Mouse (Mus musculus): Measurements from ENCODE around the gene Sec61b. TPM values are rescaled to one million over a fixed set of nuclear protein-coding genes. Genes with fewer than 3 reads are reported as not detected.

Sec61b gene
- total and polyA plus RNA-seq, 2 experiments, result 217 to 281 TPM

DNA sequence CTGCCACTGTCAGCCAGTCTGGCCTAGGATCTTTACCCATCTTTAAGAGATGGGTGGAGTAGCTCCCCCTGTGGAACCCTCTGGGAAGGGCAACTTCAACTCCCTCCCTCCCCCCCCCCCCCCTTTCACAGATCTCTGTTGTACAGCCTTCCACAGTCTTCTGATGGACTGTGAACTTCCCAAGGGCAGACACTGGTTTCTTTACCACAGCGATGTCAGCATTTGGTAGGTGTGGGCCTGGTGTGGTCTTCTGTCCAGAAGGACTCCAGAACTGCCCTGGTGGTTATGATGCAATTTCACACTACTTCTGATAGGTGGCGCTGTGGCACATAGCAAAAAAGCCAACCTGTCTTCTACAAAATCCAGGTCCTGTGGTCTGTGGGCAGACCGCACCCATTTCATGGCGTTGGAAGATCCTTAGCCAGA is 28.1 kb downstream of the Sec61b start:
- Histone ChIP-seq H3K4me1 (ENCODE audit: control insufficient read depth, insufficient read depth, low read length) (no peaks in the 10 kb centered on the region), H3K27me3 (ENCODE audit: control insufficient read depth, insufficient read depth, low read length) (no peaks in the 10 kb centered on the region), H3K79me2 (ENCODE audit: control insufficient read depth, insufficient read depth, low read length) (no peaks in the 10 kb centered on the region), H3K9ac (ENCODE audit: low read depth, low read length) (no peak overlapping the region), H3K36me3 (ENCODE audit: control insufficient read depth, insufficient read depth, low read length) (no peaks in the 10 kb centered on the region), H3K27ac (replicated peaks; ENCODE audit: insufficient read depth, low read depth, low read length) (no peak overlapping the region), H3K4me3 (ENCODE audit: insufficient read depth, low read depth, low read length) (no peak overlapping the region)
- 21% methylated on average over 4 of the region's 4 CpGs for WGBS
- TF ChIP-seq CTCF (IDR thresholded peaks at IDR 0.05; ENCODE audit: low read depth, low read length), result peak; percentile 39; the same call in 1 of the 2 replicates
- TF ChIP-seq POLR2A (IDR thresholded peaks at IDR 0.05; ENCODE audit: extremely low read depth, insufficient read depth, low read length), result no peak
- DNase-seq (ENCODE audit: extremely low read depth, low read depth, low spot score), result peak; percentile 26

DNA sequence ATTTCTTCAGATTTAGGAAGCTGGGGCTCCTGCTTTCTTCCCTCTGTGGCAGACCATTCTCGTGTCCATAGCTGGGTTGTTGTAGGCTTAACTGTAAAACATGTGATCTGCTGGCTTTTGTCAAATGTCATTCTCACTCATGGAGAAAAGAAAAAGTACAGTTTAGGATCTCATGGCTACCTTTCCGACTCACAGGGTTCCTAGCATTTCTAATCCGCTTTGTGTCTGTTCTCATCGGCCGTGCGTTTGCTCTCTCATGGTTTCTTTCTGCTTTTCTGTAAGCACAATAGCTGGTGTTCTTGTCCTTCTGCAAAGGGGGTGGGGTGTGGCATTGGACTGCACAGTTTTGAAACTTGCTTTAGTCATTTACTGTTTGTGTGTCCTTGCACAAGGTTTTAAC is 28.6 kb downstream of the Sec61b start:
- WGBS, result 83% methylated on average over 6 of the region's 6 CpGs
- Histone ChIP-seq H3K4me3 (ENCODE audit: insufficient read depth, low read depth, low read length) (no peak overlapping the region), H3K9ac (ENCODE audit: low read depth, low read length) (no peak overlapping the region), H3K36me3 (ENCODE audit: control insufficient read depth, insufficient read depth, low read length) (no peaks in the 10 kb centered on the region), H3K4me1 (ENCODE audit: control insufficient read depth, insufficient read depth, low read length) (no peaks in the 10 kb centered on the region), H3K27me3 (ENCODE audit: control insufficient read depth, insufficient read depth, low read length) (no peaks in the 10 kb centered on the region), H3K27ac (replicated peaks; ENCODE audit: insufficient read depth, low read depth, low read length) (no peak overlapping the region), H3K79me2 (ENCODE audit: control insufficient read depth, insufficient read depth, low read length) (no peaks in the 10 kb centered on the region)
- no peak for DNase-seq (ENCODE audit: extremely low read depth, low read depth, low spot score)
- TF ChIP-seq POLR2A (IDR thresholded peaks at IDR 0.05; ENCODE audit: extremely low read depth, insufficient read depth, low read length) (no peak), CTCF (IDR thresholded peaks at IDR 0.05; ENCODE audit: low read depth, low read length) (no peak)

GRCm38 (mm10) chr4:47504841-47505517 is 30.5 kb downstream of the Sec61b start:
- TF ChIP-seq POLR2A (IDR thresholded peaks at IDR 0.05; ENCODE audit: extremely low read depth, insufficient read depth, low read length) (no peak), CTCF (IDR thresholded peaks at IDR 0.05; ENCODE audit: low read depth, low read length) (no peak)
- Histone ChIP-seq H3K4me1 (ENCODE audit: control insufficient read depth, insufficient read depth, low read length) (no peaks in the 10 kb centered on the region), H3K9ac (ENCODE audit: low read depth, low read length) (no peak overlapping the region), H3K36me3 (ENCODE audit: control insufficient read depth, insufficient read depth, low read length) (no peaks in the 10 kb centered on the region), H3K79me2 (ENCODE audit: control insufficient read depth, insufficient read depth, low read length) (no peaks in the 10 kb centered on the region), H3K27me3 (ENCODE audit: control insufficient read depth, insufficient read depth, low read length) (no peaks in the 10 kb centered on the region), H3K4me3 (ENCODE audit: insufficient read depth, low read depth, low read length) (no peak overlapping the region), H3K27ac (replicated peaks; ENCODE audit: insufficient read depth, low read depth, low read length) (no peak overlapping the region)
- 85% methylated on average over 10 of the region's 10 CpGs for WGBS
- DNase-seq (ENCODE audit: extremely low read depth, low read depth, low spot score), result no peak

GRCm38 (mm10) chr4:47518551-47519181 is 44.2 kb downstream of the Sec61b start:
- no peaks in the 10 kb centered on the region for H3K79me2 ChIP-seq (ENCODE audit: control insufficient read depth, insufficient read depth, low read length)
- no peak overlapping the region for H3K27ac ChIP-seq (replicated peaks; ENCODE audit: insufficient read depth, low read depth, low read length)
- WGBS, result 72% methylated on average over 12 of the region's 12 CpGs
- no peaks in the 10 kb centered on the region for H3K4me1 ChIP-seq (ENCODE audit: control insufficient read depth, insufficient read depth, low read length)
- H3K9ac ChIP-seq (ENCODE audit: low read depth, low read length), result no peak overlapping the region
- H3K36me3 ChIP-seq (ENCODE audit: control insufficient read depth, insufficient read depth, low read length), result no peaks in the 10 kb centered on the region
- DNase-seq (ENCODE audit: extremely low read depth, low read depth, low spot score), result no peak
- H3K27me3 ChIP-seq (ENCODE audit: control insufficient read depth, insufficient read depth, low read length), result peaks cover 3% of the 10 kb centered on the region; the same call in 1 of the 2 replicates
- TF ChIP-seq CTCF (IDR thresholded peaks at IDR 0.05; ENCODE audit: low read depth, low read length) (no peak), POLR2A (IDR thresholded peaks at IDR 0.05; ENCODE audit: extremely low read depth, insufficient read depth, low read length) (no peak)
- H3K4me3 ChIP-seq (ENCODE audit: insufficient read depth, low read depth, low read length), result no peak overlapping the region

- Histone ChIP-seq H3K27ac (replicated peaks; ENCODE audit: insufficient read depth, low read depth, low read length) (no peak overlapping the region), H3K4me3 (ENCODE audit: insufficient read depth, low read depth, low read length) (no peak overlapping the region), H3K4me1 (ENCODE audit: control insufficient read depth, insufficient read depth, low read length) (no peaks in the 10 kb centered on the region), H3K27me3 (ENCODE audit: control insufficient read depth, insufficient read depth, low read length) (peaks cover 3% of the 10 kb centered on the region; the same call in 1 of the 2 replicates), H3K36me3 (ENCODE audit: control insufficient read depth, insufficient read depth, low read length) (no peaks in the 10 kb centered on the region), H3K9ac (ENCODE audit: low read depth, low read length) (no peak overlapping the region), H3K79me2 (ENCODE audit: control insufficient read depth, insufficient read depth, low read length) (no peaks in the 10 kb centered on the region)
- WGBS, result 61% methylated on average over 4 of the region's 4 CpGs
- no peak for DNase-seq (ENCODE audit: extremely low read depth, low read depth, low spot score)
- no peak for TF ChIP-seq CTCF (IDR thresholded peaks at IDR 0.05; ENCODE audit: low read depth, low read length)
- TF ChIP-seq POLR2A (IDR thresholded peaks at IDR 0.05; ENCODE audit: extremely low read depth, insufficient read depth, low read length), result no peak
Measured at GRCm38 (mm10) chr4:47520076-47520475, 45.6 kb downstream of the Sec61b start.

Measured in liver, adult 2 months (tissue).